Mouse (Mus musculus): ENCODE data around the gene Cox11.
A peak's percentile ranks its signal among the peaks of the same experiment; 100 is the strongest.

Cox11 gene

GRCm38 (mm10) chr11:90637440-90638311, at the start of gene Cox11, which contains the start of gene Stxbp4:
Gene Cox11 (plus strand): TSS chr11:90638173.
Gene Stxbp4 (minus strand): TSS chr11:90638084.
- DNase-seq = peak; percentile 91 to 93

GRCm38 (mm10) chr11:90590996-90591395, 47.0 kb upstream of the Cox11 start:
- no peak for DNase-seq

- no peak for DNase-seq
Observed at GRCm38 (mm10) chr11:90595826-90596225, 42.1 kb upstream of the Cox11 start.

GRCm38 (mm10) chr11:90603066-90603465, 34.9 kb upstream of the Cox11 start:
- no peak for DNase-seq

- no peak for DNase-seq
Observed at GRCm38 (mm10) chr11:90612118-90612517, 25.9 kb upstream of the Cox11 start.

- DNase-seq = no peak
Observed at GRCm38 (mm10) chr11:90614743-90615142, 23.2 kb upstream of the Cox11 start.

GRCm38 (mm10) chr11:90616431-90616830, 21.5 kb upstream of the Cox11 start:
- DNase-seq = no peak

GRCm38 (mm10) chr11:90622044-90622443, 15.9 kb upstream of the Cox11 start:
- no peak for DNase-seq

- no peak for DNase-seq
Observed at GRCm38 (mm10) chr11:90622500-90622899, 15.5 kb upstream of the Cox11 start.

GRCm38 (mm10) chr11:90623477-90623876, 14.5 kb upstream of the Cox11 start:
- peak; percentile 35 to 50 for DNase-seq

- DNase-seq = no peak
Observed at GRCm38 (mm10) chr11:90625174-90625573, 12.8 kb upstream of the Cox11 start.

GRCm38 (mm10) chr11:90627751-90628150, 10.2 kb upstream of the Cox11 start:
- DNase-seq = no peak

- no peak for DNase-seq
Observed at GRCm38 (mm10) chr11:90632480-90632879, 5.5 kb upstream of the Cox11 start.

- DNase-seq = no peak
Observed at GRCm38 (mm10) chr11:90634661-90635060, 3.3 kb upstream of the Cox11 start.

GRCm38 (mm10) chr11:90638312-90638830, 398 bp downstream of the Cox11 start:
- DNase-seq = no peak

- no peak for DNase-seq
Observed at GRCm38 (mm10) chr11:90649777-90650176, 11.8 kb downstream of the Cox11 start.

- DNase-seq = no peak
Observed at GRCm38 (mm10) chr11:90650231-90650885, 12.4 kb downstream of the Cox11 start.

- DNase-seq = no peak
Observed at GRCm38 (mm10) chr11:90652603-90653002, 14.6 kb downstream of the Cox11 start.

- DNase-seq = no peak
Observed at GRCm38 (mm10) chr11:90657527-90657926, 19.6 kb downstream of the Cox11 start.

- DNase-seq = no peak
Observed at GRCm38 (mm10) chr11:90660662-90661061, 22.7 kb downstream of the Cox11 start.

- DNase-seq = no peak
Observed at GRCm38 (mm10) chr11:90663052-90663451, 25.1 kb downstream of the Cox11 start.

- no peak for DNase-seq
Observed at GRCm38 (mm10) chr11:90663618-90664297, 25.8 kb downstream of the Cox11 start.

GRCm38 (mm10) chr11:90664345-90664986, 26.5 kb downstream of the Cox11 start:
- DNase-seq = no peak

Measured in B cell, adult 2 months (primary cell).